Mouse (Mus musculus): ENCODE data around the gene Dlx6. TPM values are rescaled to one million over a fixed set of nuclear protein-coding genes. Genes with fewer than 3 reads are reported as not detected.

Dlx6 gene
- total and polyA plus RNA-seq, 2 experiments from 2014 or later = 4.9 to 28.9 TPM

- no peaks in the 10 kb centered on the region for H3K4me1 ChIP-seq (ENCODE audit: insufficient read depth)
- H3K4me2 ChIP-seq (ENCODE audit: low read depth) = no peak overlapping the region
- H3K27ac ChIP-seq (ENCODE audit: low read depth, low read length) = no peak overlapping the region
- H3K9ac ChIP-seq = no peak overlapping the region
- DNase-seq (no peak), ATAC-seq (no peak)
- no peaks in the 10 kb centered on the region for H3K36me3 ChIP-seq (ENCODE audit: insufficient read depth)
- TF ChIP-seq CTCF (IDR thresholded peaks at IDR 0.05; ENCODE audit: low read depth) = no peak
- H3K27me3 ChIP-seq (ENCODE audit: insufficient read depth, low read length) = no peaks in the 10 kb centered on the region
- no peak overlapping the region for H3K4me3 ChIP-seq (ENCODE audit: low read depth, low read length)
- no peaks in the 10 kb centered on the region for H3K9me3 ChIP-seq (ENCODE audit: low read length)
- 94% methylated on average over 1 of the region's 1 CpGs for WGBS
Measured at GRCm38 (mm10) chr6:6914304-6914703, 51.2 kb downstream of the Dlx6 start.

DNA sequence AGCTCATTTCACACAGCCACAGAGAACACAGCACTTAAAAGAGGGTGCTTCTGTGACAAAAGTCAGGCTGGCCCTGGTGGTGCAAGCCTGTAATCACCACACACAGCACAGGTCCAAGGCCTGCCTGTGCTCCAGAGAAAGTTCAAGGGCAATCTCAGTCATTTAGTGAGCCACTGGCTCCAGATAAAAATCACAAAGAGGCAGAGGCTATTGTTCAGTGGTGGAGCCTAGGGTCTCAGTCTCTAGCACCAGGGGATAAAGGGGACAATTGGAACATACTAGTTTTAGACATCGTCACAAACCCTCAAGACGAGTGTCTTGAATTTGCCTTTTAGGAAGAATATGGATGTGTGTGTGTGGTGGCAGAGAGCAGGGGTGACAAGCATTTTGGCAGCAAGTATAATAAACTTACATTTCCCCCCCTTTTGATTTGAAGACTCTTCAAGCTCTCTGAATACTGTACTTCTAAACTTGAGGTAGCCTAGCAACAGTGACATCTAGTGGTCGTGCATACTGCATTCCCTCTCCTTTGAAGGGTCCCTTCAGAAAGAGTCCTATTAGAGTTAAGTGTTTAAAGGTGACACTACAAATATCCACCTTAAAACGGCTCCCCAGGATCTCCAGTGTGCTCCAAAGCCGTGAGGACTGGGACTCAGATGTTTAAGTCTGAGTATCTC is 51.9 kb downstream of the Dlx6 start:
- Histone ChIP-seq H3K9ac (no peak overlapping the region), H3K36me3 (ENCODE audit: insufficient read depth) (no peaks in the 10 kb centered on the region), H3K4me3 (ENCODE audit: low read depth, low read length) (no peak overlapping the region), H3K27ac (ENCODE audit: low read depth, low read length) (no peak overlapping the region), H3K4me1 (ENCODE audit: insufficient read depth) (no peaks in the 10 kb centered on the region), H3K9me3 (ENCODE audit: low read length) (no peaks in the 10 kb centered on the region), H3K27me3 (ENCODE audit: insufficient read depth, low read length) (no peaks in the 10 kb centered on the region), H3K4me2 (ENCODE audit: low read depth) (no peak overlapping the region)
- peak; percentile 69 for DNase-seq
- ATAC-seq = peak; percentile 90
- 31% methylated on average over 5 of the region's 5 CpGs for WGBS
- TF ChIP-seq CTCF (IDR thresholded peaks at IDR 0.05; ENCODE audit: low read depth) = peak; percentile 80

DNA sequence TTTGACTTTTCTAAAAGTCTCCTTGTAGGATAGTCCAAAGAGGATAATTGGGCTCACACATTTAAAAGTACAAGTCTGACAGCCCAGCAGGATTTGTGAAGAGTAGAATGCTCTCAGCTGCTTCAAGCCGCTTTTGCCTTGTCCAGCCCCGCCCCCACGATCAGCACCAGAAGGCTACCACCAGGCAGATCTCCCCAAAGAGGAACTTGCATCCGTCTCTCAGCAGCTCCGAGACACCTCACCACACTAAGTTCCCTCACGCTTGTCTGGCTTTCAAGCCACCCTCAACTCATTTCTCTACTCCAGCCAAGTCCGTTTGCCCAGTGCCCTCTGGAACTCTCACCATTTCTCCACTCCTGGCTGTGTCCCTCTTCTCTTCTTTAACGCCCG is 52.4 kb downstream of the Dlx6 start:
- no peak for DNase-seq
- no peak for ATAC-seq
- WGBS = 56% methylated on average over 9 of the region's 9 CpGs

DNA sequence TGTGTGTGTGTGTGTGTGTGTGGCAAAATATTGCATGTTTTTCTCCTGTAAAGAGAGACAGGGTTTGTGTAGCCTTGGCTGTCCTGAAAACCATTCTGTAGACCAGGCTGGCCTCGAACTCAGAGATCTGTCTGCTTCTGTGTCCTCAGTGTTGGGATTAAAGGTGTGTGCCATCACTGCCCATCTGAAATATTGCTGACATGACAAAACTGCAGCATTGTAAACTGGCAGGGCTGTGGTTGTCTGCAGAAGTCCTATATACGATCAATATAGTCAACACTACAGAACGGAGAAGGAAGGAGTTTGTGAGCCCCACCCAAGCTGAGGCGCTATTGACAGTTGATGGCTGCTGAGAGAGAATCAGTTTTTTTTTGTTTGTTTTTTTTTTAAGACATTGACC is 54.2 kb downstream of the Dlx6 start:
- WGBS = 91% methylated on average over 4 of the region's 4 CpGs
- ATAC-seq (no peak), DNase-seq (no peak)
- Histone ChIP-seq H3K36me3 (ENCODE audit: insufficient read depth) (no peaks in the 10 kb centered on the region), H3K27ac (ENCODE audit: low read depth, low read length) (no peak overlapping the region), H3K4me1 (ENCODE audit: insufficient read depth) (no peaks in the 10 kb centered on the region), H3K4me3 (ENCODE audit: low read depth, low read length) (no peak overlapping the region), H3K4me2 (ENCODE audit: low read depth) (no peak overlapping the region), H3K9me3 (ENCODE audit: low read length) (no peaks in the 10 kb centered on the region), H3K27me3 (ENCODE audit: insufficient read depth, low read length) (no peaks in the 10 kb centered on the region), H3K9ac (no peak overlapping the region)
- TF ChIP-seq CTCF (IDR thresholded peaks at IDR 0.05; ENCODE audit: low read depth) = no peak

More for the DNA sequence above, 52.4 kb downstream of the Dlx6 start:
- H3K4me1 ChIP-seq (ENCODE audit: insufficient read depth) = no peaks in the 10 kb centered on the region
- TF ChIP-seq CTCF (IDR thresholded peaks at IDR 0.05; ENCODE audit: low read depth) = no peak
- no peak overlapping the region for H3K4me3 ChIP-seq (ENCODE audit: low read depth, low read length)
- no peaks in the 10 kb centered on the region for H3K36me3 ChIP-seq (ENCODE audit: insufficient read depth)
- H3K27me3 ChIP-seq (ENCODE audit: insufficient read depth, low read length) = no peaks in the 10 kb centered on the region
- H3K27ac ChIP-seq (ENCODE audit: low read depth, low read length) = no peak overlapping the region
- no peak overlapping the region for H3K9ac ChIP-seq
- H3K4me2 ChIP-seq (ENCODE audit: low read depth) = no peak overlapping the region
- no peaks in the 10 kb centered on the region for H3K9me3 ChIP-seq (ENCODE audit: low read length)

Other genes with a start within 250 kb of the Dlx6 start
- 6.5 and 12.9 TPM in 2 replicates for gene Dlx5, start 18.8 kb downstream of the Dlx6 start, total RNA-seq (2014; rRNA removed)
- gene Dlx5, start 18.8 kb downstream of the Dlx6 start, polyA plus RNA-seq (2015; fragmentation: Nextera tagmentation; extraction: Ambion mirVana) = 47.2 and 51.3 TPM in 2 replicates
- gene Sdhaf3, start 92.7 kb downstream of the Dlx6 start, total RNA-seq (2014; rRNA removed) = 5.5 and 6.4 TPM in 2 replicates
- gene Sdhaf3, start 92.7 kb downstream of the Dlx6 start, polyA plus RNA-seq (2015; fragmentation: Nextera tagmentation; extraction: Ambion mirVana) = 5.0 TPM in 2 replicates